In genomic region chr7:82025802-82026201, GRCm38 (mm10) we compare ENCODE assay signal across 32 mouse cellular contexts. TPM values are rescaled to one million over a fixed set of nuclear protein-coding genes. Genes with fewer than 3 reads are reported as not detected.
"Had no signal": no experiment of that assay in that cellular context is flagged by ENCODE, and none has a peak within 500 bp of the region (broad histone marks: within the 10 kb centered on the region; RNA-seq: fewer than 3 reads in every experiment).

No protein-coding gene starts in this region.

- H3K27ac ChIP-seq: heart, adult 2 months; heart, embryonic 13.5 days; heart, embryonic 15.5 days; hindbrain, embryonic 10.5 days; hindbrain, embryonic 12.5 days; hindbrain, embryonic 14.5 days; layer of hippocampus, adult 2 months; limb, embryonic 13.5 days; limb, embryonic 15.5 days; liver, embryonic 12.5 days had no signal

- DNase-seq: gastrocnemius, postnatal 14 days; gastrocnemius, postnatal 36 days; heart, adult 11 months; heart, adult 2 months; heart, postnatal 14 days; heart, postnatal 36 days; kidney, adult 18-20 months; kidney, adult 8-10 months; kidney, postnatal 10 days; kidney, postnatal 25 days; kidney, postnatal 4 days; left cerebral cortex, postnatal 4 days had no signal

- H3K27me3 ChIP-seq: hindbrain, embryonic 12.5 days; limb, embryonic 13.5 days; limb, embryonic 15.5 days; liver, embryonic 12.5 days had no signal

- H3K9me3 ChIP-seq: heart, embryonic 13.5 days; heart, embryonic 15.5 days; hindbrain, embryonic 10.5 days; hindbrain, embryonic 12.5 days; limb, embryonic 13.5 days; limb, embryonic 15.5 days; liver, embryonic 12.5 days had no signal

- H3K4me2 ChIP-seq: heart, embryonic 11.5 days; heart, embryonic 13.5 days; heart, embryonic 15.5 days; hindbrain, embryonic 12.5 days; hindbrain, embryonic 14.5 days; limb, embryonic 13.5 days; limb, embryonic 15.5 days; liver, embryonic 12.5 days had no signal

- ATAC-seq: hindbrain, embryonic 16.5 days; inflammation-experienced regulatory T-cells, adult 6 months; intestine, embryonic 16.5 days; liver, embryonic 12.5 days had no signal

- H3K4me3 ChIP-seq: heart, adult 2 months; heart, embryonic 13.5 days; heart, embryonic 15.5 days; hindbrain, embryonic 10.5 days; hindbrain, embryonic 12.5 days; layer of hippocampus, adult 2 months; limb, embryonic 13.5 days; limb, embryonic 15.5 days; liver, embryonic 12.5 days had no signal

- H3K4me1 ChIP-seq: heart, embryonic 15.5 days; hindbrain, embryonic 12.5 days; liver, embryonic 12.5 days had no signal

- H3K9ac ChIP-seq: heart, embryonic 13.5 days; heart, embryonic 15.5 days; hindbrain, embryonic 12.5 days; hindbrain, embryonic 14.5 days; limb, embryonic 13.5 days; limb, embryonic 15.5 days; liver, embryonic 12.5 days had no signal

- H3K36me3 ChIP-seq: heart, embryonic 13.5 days; heart, embryonic 15.5 days; hindbrain, embryonic 10.5 days; hindbrain, embryonic 12.5 days; limb, embryonic 13.5 days; limb, embryonic 15.5 days; liver, embryonic 12.5 days had no signal

RNA-seq across cellular contexts. Expression of gene Bnc1, which starts 33.7 kb away (rescaled TPM):
- total RNA-seq: gastrocnemius, adult 18-20 months; gastrocnemius, adult 8-10 months; gastrocnemius, postnatal 14 days; gastrocnemius, postnatal 36 days; layer of hippocampus, postnatal 10 days; layer of hippocampus, postnatal 25 days; left cerebral cortex, adult 8-10 months; left cerebral cortex, postnatal 10 days; left cerebral cortex, postnatal 25 days; left cerebral cortex, postnatal 4 days had no signal
- polyA plus RNA-seq: inflammation-experienced regulatory T-cells, adult 6 months had no signal
